Mouse (Mus musculus): ENCODE measurements around the gene Ucn. TPM values are rescaled to one million over a fixed set of nuclear protein-coding genes. Genes with fewer than 3 reads are reported as not detected.
A peak's percentile ranks its signal among the peaks of the same experiment; 100 is the strongest.

Ucn gene
- 1 to 10 TPM; 1.5 to 2.2 TPM for total RNA-seq (2021)

DNA sequence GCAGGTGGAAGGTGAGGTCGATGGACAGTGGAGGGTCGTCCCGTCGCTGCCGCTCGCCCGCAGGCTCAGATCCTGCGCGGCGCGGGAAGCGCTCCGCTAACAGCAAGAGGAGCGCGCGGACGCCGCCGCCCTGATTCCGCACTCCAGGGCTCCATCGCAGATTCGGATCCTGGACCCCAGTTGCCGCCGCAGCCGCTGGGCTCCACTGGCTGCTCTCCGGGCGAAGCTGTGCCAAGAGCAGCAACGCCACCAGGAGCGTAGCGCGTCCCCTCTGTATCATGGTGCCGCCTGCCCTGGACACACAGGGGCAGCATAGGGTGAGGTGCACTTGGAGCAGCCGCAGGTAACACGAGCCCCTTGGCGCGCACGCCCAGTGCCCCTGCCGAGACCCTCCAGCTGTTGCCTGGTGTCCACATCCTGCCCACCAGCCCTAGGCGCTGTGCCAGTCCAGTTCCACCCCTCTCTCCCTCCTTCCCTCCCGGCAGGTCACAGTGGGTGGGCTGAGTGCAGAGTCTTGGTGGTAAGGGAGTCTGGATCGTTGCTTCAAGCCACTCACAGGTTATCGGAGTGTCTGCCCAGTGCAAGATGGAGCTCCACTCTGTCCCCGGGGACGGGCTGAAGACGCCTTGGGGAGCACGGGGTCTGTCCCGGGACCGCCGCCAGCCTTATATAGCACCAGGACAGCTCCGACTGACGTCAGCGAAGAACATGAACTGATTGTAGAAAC is at the start of gene Ucn:
Gene Ucn (minus strand): TSS at position 589 of the 727 bp plus-strand sequence.
- DNase-seq (ENCODE audit: low spot score in 2 of 2): no peak
- intact Hi-C loops (cut with DNase I): no loop called here

DNA sequence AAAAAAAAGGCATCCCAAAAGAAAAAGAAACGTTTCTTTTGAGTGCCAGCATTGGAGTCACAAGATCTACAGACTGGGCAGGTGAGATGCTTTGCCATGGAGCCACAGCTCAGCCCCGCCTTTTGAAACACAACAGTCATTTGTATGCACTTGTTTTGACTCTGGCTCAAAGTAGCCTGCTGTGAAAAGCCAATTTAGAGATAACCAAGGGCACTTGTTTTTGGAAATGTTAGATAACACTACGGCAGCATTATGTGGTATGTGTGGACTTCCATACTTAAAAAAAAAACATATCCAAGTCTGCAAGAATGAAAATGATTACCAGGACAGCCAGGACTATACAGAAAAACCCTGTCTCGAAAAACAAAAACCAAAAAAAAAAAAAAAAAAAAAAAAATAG is 45.0 kb upstream of the Ucn start:
- intact Hi-C loops (cut with DNase I): no loop called here

DNA sequence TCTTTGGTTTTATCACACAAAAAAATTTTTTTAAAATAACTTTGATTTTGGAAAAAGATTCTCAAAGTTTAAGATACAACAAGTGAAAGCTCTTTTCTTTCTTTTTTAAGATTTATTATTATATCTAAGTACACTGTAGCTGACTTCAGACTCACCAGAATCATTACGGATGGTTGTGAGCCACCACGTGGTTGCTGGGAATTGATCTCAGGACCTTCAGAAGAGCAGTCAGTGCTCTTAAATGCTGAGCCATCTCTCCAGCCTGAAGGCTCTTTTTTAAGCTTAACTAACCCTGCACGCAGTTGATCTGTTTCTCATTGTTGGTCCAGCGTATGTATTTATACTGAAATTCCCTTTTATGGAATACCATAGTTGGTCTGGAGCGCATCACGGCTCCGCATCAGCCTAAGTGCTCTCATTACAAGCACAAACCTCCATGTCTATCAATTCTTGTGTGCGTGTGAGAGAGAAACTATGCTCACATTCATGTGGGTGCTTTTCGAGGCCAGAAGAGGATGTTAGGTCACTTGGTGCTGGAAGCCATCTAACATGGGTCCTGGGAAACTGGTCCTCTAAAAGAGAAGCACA is 42.6 kb upstream of the Ucn start:
- DNase-seq (ENCODE audit: low spot score in 2 of 2): no peak
- intact Hi-C loops (cut with DNase I): no loop called here

More for the DNA sequence above, 45.0 kb upstream of the Ucn start:
- no peak for DNase-seq (ENCODE audit: low spot score in 2 of 2)

DNA sequence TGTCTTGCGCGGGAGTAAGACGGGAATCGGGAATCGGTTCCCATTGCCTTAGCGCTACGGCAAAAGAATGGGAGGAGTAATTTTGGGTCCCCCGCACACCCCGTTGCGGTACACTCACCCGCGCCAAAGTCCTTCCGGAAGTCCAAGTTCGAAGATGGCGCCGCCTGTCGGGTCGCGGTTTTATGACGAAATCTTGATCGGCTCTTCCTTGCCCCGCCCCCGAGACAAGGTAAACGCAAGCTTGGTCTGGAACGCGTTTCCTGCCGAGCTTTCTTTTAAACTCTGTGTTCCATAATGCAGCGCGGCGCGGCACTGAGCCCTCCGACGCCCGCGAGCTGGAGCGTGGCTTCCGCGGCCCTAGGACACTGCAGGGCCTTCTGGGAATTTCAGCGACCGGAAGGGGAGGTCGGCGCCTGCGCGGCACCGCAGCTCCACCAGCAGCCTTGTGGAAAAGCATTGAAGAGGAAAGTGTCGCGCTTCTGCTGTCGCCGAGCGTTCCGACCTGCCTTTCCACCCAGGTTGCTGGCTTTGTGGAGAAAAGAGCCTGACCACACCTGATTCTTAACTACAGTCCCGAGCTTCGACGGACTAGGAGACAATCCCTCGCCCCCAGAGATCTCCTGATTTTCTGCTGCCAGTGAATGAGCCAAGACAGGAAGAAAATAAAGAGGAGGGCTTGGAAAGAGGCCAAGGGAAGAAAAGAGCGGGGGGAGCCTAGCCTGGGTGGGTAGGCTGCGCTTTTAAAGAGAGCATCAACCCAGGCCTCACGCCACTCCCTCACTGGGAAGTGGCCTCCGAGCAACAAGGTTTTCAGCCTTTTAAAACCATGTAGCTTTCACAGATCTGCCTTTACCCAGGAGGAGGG is 41.4 kb upstream of the Ucn start, which contains the start of the genes Gm29609 and Gtf3c2:
Gene Gm29609 (minus strand): TSS at position 146 of the 865 bp plus-strand sequence.
Gene Gtf3c2 (minus strand): TSS at position 379 of the 865 bp plus-strand sequence.
- DNase-seq (ENCODE audit: low spot score in 2 of 2): peak; percentile 96 to 99
- intact Hi-C loops (cut with DNase I): loop anchor here (1.0 kb wide), 1 partner anchor 13 kb away; the partner anchor contains the start of genes Eif2b4 and Snx17

DNA sequence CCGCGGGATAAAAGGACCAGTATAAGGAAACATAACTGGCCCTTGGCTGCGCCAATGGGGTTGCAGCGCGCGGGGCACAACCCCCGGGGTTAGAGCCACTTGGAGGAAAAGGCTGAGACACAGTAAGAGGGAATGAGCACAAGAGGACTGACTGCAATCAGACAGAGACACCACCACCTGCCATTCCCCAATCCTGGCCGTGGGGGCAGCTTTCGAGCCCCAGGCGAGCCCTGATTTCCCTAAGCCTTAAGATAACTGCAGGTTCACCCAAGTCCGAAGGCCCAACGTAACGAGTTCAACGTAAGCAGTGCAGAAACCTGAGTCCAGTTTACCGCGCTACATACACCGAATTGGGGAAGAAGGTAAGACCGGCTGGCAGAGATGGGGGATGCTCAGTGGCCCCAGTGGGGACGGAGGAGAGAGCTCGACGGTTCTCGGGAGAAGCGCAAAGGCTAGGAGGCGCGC is 40.7 kb upstream of the Ucn start:
- peak; percentile 28 to 52 for DNase-seq (ENCODE audit: low spot score in 2 of 2)
- intact Hi-C loops (cut with DNase I): no loop called here

DNA sequence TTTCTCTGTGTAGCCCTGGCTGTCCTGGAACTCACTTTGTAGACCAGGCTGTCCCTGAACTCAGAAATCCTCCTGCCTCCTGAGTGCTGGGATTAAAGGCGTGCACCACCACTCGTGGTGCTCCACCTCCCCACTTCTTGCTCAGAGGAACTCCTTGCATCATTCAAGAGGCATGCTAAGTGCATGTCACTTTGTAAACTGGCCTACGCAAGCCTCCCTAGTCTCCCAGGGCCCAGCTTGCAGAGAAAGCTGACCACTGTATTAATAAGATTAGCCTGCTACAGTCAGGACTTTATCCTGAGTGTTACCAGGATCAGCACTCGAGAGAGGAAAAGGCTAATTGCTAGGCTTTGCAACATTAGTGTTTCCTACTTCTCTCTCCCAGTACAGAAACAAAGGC is 30.0 kb upstream of the Ucn start:
- DNase-seq (ENCODE audit: low spot score in 2 of 2): no peak
- intact Hi-C loops (cut with DNase I): no loop called here

DNA sequence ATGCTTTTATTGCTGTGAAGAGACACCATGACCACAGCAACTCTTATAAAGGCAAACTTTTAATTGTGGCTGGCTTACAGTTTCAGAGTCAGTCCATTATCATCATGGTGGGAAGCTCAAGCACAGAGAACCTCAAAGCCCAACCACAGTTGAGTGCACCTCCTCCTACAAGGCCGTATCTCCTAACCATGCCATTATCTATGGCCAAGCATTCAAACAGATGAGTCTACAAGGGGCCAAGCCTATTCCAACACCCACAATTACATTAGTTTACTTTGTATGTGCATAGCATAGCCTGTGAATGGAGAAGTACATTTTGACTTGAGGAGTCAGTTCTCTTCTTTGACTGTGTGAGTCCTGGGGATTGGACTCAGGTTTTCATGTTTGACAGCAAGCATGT is 26.2 kb upstream of the Ucn start:
- no peak for DNase-seq (ENCODE audit: low spot score in 2 of 2)
- intact Hi-C loops (cut with DNase I): no loop called here

DNA sequence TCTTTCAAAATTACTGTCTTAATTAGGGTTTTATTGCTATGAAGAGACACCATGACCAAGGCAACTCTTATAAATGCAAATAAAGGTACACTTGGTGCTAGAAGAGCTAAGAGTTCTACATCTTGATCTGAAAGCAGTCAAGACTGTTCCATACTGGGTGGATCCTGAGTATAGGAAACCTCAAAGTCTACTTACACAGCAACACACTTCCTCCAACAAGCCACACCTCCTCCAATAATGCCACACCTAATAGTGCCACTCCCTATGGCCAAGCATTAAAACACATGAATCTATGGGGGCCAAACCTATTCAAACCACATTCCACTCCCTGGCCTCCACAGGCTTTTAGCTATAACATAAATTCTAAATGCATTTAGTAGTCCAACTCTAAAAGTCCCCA is 23.8 kb upstream of the Ucn start:
- DNase-seq (ENCODE audit: low spot score in 2 of 2): no peak
- intact Hi-C loops (cut with DNase I): no loop called here

DNA sequence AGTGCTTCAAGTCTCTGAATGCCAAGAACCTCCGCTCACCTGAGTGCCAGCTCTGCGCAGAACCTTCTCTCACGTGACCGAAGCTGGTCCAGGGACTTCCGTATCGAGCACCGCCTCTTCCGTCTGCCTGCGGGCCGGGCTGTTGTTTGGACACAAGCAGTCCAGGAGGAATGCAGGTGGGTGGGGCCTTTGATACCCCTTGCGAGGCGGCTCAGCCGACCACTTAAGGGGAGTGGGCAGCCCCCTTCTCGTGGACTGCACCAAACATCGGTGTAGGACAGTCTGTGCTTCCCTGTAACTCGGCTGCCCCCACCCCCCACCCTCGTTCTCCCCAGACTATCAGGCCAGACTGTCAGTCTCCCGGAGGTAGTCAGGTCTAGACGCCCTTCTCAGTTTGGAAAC is 15.5 kb upstream of the Ucn start, which contains the start of gene Mpv17:
Gene Mpv17 (minus strand): TSS at position 100 of the 402 bp plus-strand sequence.
- DNase-seq (ENCODE audit: low spot score in 2 of 2): peak; percentile 86 to 91
- intact Hi-C loops (cut with DNase I): no loop called here

DNA sequence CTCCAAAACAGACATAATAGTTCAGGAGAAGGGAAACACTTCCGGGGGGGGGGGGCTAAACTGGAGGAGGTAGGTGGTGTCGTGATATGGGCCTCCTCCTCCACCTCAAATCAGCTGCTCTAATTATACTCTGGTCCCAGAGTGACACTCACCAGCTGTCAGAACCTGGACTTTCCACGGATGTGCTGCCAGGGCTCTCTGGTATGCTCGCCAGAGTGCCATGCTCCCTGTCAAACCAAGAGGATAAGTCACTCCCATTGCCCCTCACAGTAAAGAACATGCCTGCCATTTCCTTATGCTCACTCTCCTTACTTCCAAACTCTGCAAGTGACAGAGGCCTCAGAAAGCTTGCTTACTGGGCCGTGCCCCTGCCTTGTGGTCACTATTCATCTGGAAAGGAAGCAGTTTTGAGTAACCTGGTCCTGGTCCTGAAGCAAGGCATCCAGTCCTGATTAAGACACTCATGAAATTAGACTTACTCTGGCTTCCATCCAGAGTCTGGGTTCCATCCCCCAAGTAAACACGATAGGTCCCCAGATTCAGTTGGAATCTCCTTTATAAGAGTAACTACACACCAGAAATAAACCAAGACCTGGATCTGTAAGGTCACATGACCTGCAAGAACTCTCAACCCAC is 15.0 kb upstream of the Ucn start:
- intact Hi-C loops (cut with DNase I): no loop called here
- DNase-seq (ENCODE audit: low spot score in 2 of 2): no peak

DNA sequence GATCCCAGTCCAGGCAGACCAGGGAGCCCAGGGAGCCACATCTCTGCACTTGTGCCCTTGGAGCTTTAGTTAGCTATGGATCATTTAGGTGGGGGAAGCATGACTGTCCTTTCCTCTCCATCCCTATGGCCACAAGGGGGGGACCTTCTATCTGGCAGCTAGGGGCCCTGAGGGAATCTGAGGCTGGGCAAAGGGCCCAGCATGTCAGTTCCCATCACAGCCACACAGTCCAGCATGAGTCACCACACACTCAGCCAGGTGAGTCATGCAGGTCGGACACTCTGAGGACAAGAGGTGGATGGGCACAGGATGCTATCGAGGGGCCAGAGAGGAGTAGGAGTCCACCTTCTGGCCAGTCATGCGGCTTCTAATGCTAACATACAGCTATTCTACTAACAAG is 13.1 kb upstream of the Ucn start:
- no peak for DNase-seq (ENCODE audit: low spot score in 2 of 2)
- intact Hi-C loops (cut with DNase I): no loop called here

DNA sequence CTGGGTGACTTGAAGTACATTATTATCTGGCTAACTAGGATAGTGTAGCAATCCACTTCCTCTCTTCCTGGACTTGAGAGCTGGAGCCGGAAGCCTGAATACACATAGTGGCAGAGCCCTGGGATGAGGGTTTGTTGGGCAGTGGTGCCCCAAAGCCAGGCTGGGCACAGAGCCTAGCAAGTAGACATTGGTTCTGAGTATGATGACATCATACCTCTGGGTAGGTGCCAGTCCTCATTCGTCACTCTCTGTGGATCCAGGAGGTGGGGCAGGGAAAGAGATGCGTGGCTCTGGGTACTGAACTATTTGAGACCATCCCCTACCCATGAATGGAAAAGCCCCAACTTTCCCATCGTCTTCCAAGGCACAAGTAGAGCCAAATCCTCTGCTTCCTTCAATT is 11.2 kb upstream of the Ucn start:
- DNase-seq (ENCODE audit: low spot score in 2 of 2): no peak
- intact Hi-C loops (cut with DNase I): no loop called here

DNA sequence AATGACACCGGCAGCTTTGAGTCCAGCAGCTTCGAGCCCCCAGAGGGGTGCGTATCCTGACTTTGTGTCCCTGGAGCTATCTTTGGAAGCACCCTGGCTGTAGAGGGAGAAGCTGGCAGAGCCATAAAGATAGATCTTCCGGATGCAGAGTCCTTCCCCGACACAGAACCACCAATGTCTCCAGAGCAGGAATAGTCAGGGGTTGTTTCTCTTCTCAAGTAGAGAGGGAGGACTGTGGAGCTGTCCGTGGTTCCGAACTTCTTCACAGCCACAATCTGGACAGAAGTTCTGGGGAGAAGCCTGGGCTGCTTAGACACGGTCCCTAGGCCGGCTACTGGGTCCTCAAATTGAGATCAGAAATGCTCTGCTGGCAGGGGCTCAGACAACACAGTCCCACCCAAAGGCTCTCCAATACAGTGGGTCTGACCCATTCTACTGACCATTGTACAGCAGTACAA is 368 bp upstream of the Ucn start:
- intact Hi-C loops (cut with DNase I): no loop called here

DNA sequence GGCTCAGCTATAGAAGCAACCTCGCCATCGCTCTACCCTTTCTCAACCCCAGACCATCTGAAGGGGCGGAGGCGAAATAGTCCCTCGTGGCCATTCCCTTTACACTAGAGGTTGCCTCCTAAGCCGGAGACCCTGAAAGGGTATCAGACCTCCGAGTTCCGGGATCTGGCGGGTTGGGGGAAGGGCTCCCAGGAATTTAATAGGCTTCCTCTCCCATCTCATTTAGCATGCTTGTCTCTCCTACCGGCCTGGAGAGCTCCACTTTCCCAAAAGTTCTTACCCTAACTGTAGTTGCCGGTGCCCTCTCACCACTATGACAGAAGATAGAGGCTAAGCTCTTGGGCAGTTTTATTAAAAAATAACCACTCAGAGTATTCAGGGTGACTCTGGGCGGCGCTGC is 971 bp downstream of the Ucn start:
- intact Hi-C loops (cut with DNase I): no loop called here
- no peak for DNase-seq (ENCODE audit: low spot score in 2 of 2)

More for the DNA sequence above, 368 bp upstream of the Ucn start:
- DNase-seq (ENCODE audit: low spot score in 2 of 2): no peak

DNA sequence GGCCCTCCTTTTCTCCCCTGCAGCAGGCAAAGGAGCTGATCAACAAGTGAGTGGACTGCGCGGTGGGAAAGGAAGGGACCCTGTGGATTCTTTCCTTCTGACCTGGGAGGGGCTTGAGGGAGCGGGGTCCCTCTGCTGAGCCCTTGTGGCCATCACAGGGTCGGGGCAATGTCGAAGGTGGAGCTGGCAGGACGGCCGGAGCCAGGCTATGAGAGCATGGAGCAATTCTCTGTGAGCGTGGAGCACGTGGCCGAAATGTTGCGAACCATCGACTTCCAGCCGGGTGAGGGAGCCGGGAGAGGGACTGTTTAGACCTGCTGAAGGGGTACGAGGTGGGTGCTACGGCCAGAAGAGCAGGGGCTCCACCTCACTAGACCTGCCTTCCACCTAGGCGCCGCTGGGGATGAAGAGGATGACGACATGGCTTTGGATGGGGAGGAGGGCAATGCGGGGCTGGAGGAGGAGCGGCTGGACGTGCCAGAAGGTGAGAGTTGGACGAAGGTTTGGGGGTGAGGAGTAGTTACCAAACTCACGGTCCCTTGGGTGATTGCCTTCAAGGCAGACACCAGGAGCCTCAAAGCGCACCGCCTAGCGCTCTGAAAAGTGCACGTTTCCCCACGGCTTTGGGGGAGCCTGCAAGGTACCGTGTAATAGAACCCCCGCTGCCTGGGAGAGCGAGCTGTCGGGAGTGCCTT is 1.8 kb downstream of the Ucn start:
- no peak for DNase-seq (ENCODE audit: low spot score in 2 of 2)

DNA sequence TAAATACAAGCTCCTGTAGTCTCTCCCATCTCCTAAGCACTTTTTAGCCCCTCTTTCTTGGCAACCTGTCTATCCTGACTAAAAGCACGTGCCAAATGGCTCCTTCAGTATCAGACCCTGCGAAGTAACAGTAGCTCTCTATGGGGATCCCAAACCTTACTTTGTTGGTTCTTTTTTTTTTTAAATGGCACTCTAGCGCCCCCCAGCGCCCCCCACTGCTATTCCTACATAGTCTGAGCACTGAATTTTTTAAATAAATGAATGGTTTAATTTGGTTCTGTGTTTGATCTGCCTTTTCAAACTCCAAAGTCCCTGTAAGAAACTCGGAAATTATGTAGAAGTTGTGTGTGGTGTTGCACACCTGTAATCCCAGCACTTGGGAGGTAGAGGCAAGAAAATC is 12.6 kb downstream of the Ucn start:
- DNase-seq (ENCODE audit: low spot score in 2 of 2): no peak
- intact Hi-C loops (cut with DNase I): no loop called here

More for the DNA sequence above, 1.8 kb downstream of the Ucn start:
- intact Hi-C loops (cut with DNase I): no loop called here

DNA sequence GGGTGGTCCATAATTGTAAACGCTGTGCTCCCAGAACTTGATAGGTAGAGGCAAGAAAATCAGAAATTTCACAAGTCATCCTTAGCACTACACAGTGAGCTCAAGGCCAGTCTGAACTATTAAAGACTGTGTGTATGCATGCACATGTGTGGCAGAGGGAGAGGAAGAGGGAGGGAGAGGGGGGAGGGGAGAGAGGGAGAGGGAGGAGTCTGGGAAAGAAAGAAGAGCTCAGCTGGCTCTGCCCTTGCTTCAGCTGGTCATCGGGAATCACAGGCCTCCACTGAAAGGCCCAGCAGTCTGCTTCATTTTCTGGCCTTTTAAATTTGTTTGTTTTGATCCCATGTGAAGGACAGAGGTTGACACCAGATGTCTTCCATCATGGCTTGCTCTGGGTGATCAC is 15.1 kb downstream of the Ucn start:
- no peak for DNase-seq (ENCODE audit: low spot score in 2 of 2)
- intact Hi-C loops (cut with DNase I): no loop called here

DNA sequence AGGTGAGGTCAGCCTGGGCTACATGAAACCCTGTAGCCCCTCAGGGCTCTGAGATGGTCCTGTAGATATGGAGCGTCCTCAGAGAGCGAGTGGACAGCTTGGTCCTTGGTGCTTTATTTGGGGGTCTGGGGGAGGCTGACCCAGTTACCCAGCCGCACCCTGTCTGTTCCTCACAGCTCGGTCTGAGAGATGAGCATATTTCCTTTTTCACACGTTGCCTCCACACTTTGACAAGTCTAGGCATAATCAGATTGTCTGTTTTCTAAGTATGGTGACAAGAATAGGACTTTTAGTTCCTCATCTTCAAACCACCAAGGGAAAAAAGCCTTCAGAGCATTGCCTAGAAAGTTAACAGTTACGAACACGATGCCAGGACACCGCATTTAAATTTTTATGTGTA is 17.5 kb downstream of the Ucn start:
- intact Hi-C loops (cut with DNase I): loop anchor here (1.0 to 2.0 kb wide), 3 partner anchors 28 to 128 kb away; no protein-coding TSS in a partner anchor
- peak; percentile 36 to 89 for DNase-seq (ENCODE audit: low spot score in 2 of 2)

DNA sequence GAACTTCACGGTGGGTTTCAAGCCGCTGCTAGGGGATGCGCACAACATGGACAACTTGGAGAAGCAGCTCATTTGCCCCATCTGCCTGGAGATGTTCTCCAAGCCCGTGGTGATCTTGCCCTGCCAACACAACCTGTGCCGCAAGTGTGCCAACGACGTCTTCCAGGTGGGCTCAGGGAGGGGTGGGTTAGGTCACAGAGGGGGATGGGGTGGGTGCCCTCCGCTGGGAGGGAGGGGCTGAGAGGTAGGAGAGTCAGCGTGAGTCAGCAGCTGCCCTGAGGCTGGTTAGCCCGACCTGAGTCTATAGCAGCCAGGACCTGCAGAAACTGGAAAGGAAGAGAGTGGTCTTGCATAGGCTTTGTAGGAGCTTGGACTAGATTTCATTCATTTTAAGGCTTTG is 21.7 kb downstream of the Ucn start:
- no peak for DNase-seq (ENCODE audit: low spot score in 2 of 2)
- intact Hi-C loops (cut with DNase I): no loop called here
